ENCODE assay signal across 10 mouse cellular contexts in the genomic region with DNA sequence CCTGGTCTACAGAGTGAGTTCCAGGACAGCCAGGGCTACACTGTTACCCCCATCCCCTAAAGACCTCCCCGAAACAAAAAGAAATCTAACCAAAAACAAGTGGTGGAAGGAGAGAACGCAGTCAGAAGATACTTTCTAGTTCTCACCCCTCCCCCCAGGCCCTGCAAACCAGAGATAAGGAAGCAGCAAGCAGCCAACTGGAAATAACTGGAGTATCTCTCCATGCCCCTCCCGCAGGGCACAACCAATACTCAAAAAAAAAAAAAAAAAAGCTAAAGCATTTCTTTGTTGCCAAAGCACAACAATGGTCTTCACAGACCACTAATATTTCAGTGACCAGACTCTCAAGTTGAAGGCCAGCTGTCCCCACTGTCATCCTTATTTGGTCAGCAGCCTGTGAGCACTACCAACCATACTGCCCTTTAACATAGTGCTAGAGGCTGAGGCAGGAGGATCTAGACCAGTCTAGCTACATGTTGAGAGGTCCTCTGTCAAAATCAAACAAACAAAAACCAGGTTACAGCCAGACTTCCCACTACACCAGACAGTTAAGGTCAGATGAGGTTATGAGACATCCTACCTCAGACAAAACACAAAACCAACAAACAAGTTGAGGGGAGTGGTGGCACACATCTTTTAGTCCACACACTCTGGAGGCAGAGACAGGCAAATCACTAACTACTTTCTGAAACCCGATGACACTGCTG. TPM values are rescaled to one million over a fixed set of nuclear protein-coding genes. Genes with fewer than 3 reads are reported as not detected.
DNase-seq lines count a peak whose midpoint lies in the region; ATAC-seq and TF ChIP-seq lines count a peak whose summit lies in the region.
"Had no signal": no experiment of that assay in that cellular context is flagged by ENCODE, and none has a peak within 500 bp of the region (broad histone marks: within the 10 kb centered on the region; RNA-seq: fewer than 3 reads in every experiment).

No protein-coding gene starts in this region.

- TF ChIP-seq CTCF in liver, postnatal 0 days (IDR thresholded peaks at IDR 0.05; ENCODE audit: low read depth), result no peak

- 0 out of 2 replicates have a peak overlapping the region, but pooled peaks have one; percentile 25 for H3K27ac ChIP-seq in forebrain, embryonic 10.5 days
- no peak overlapping the region for H3K27ac ChIP-seq in forebrain, embryonic 16.5 days (ENCODE audit: low read length)
- peak overlapping the region; percentile 87 for H3K27ac ChIP-seq in liver, postnatal 0 days (ENCODE audit: low read depth)

- TF ChIP-seq EP300 in liver, postnatal 0 days (IDR thresholded peaks at IDR 0.05; ENCODE audit: low read depth), result peak; percentile 96

- H3K36me3 ChIP-seq in forebrain, embryonic 10.5 days (replicated peaks), result peaks cover 41% of the 10 kb centered on the region
- peaks cover 23% of the 10 kb centered on the region for H3K36me3 ChIP-seq in forebrain, embryonic 16.5 days (ENCODE audit: control insufficient read depth, insufficient read depth)
- H3K36me3 ChIP-seq in liver, postnatal 0 days (replicated peaks; ENCODE audit: insufficient read depth, low read length), result peaks cover 31% of the 10 kb centered on the region

- intact Hi-C loops in gastrocnemius, postnatal 14 days (cut with DNase I; ENCODE audit: low total_unique reads), result no loop called here

- no peaks in the 10 kb centered on the region for H3K9me3 ChIP-seq in forebrain, embryonic 10.5 days
- H3K9me3 ChIP-seq in forebrain, embryonic 16.5 days (ENCODE audit: control insufficient read depth, low read length), result no peaks in the 10 kb centered on the region
- H3K9me3 ChIP-seq in liver, postnatal 0 days (ENCODE audit: low read length), result no peaks in the 10 kb centered on the region

- DNase-seq in forebrain, embryonic 10.5 days (ENCODE audit: extremely low spot score, low spot score), result no peak
- DNase-seq in spleen, adult 12 weeks (ENCODE audit: low spot score), result peak; percentile 69
- DNase-seq in spleen, adult 18-20 months, result no peak
- peak; percentile 84 for DNase-seq in liver, postnatal 0 days
- DNase-seq in kidney, adult 11 months, result no peak
- no peak for DNase-seq in kidney, postnatal 36 days
- no peak for DNase-seq in gastrocnemius, postnatal 14 days
- DNase-seq: right cerebral cortex, postnatal 4 days had no signal

- ATAC-seq in forebrain, embryonic 16.5 days, result no peak
- ATAC-seq in liver, postnatal 0 days, result peak; percentile 40
- ATAC-seq: inflammation-experienced regulatory T-cells, adult 6 months had no signal

- no peak overlapping the region for H3K9ac ChIP-seq in forebrain, embryonic 16.5 days (replicated peaks; ENCODE audit: low read depth, low read length)
- H3K9ac ChIP-seq in liver, postnatal 0 days (replicated peaks), result peak overlapping the region; percentile 83

- no peak overlapping the region for H3K4me2 ChIP-seq in forebrain, embryonic 16.5 days (ENCODE audit: low read length)
- peak overlapping the region; percentile 84 for H3K4me2 ChIP-seq in liver, postnatal 0 days (ENCODE audit: low read depth, low read length)

- H3K27me3 ChIP-seq in forebrain, embryonic 10.5 days (ENCODE audit: poor library complexity, severe bottlenecking), result 0 out of 2 replicates have a peak, but pooled peaks cover 4% of the 10 kb centered on the region
- H3K27me3 ChIP-seq in forebrain, embryonic 16.5 days (replicated peaks; ENCODE audit: control insufficient read depth, insufficient read depth, low read length), result no peaks in the 10 kb centered on the region
- no peaks in the 10 kb centered on the region for H3K27me3 ChIP-seq in liver, postnatal 0 days (ENCODE audit: insufficient read depth, low read length)

- no peak overlapping the region for H3K4me3 ChIP-seq in forebrain, embryonic 10.5 days
- no peak overlapping the region for H3K4me3 ChIP-seq in forebrain, embryonic 16.5 days (replicated peaks; ENCODE audit: low read length)
- peak overlapping the region; percentile 68 for H3K4me3 ChIP-seq in liver, postnatal 0 days (ENCODE audit: low read depth, low read length)

- WGBS in forebrain, embryonic 10.5 days, result 73% methylated on average over 4 of the region's 4 CpGs
- WGBS in forebrain, embryonic 16.5 days, result 80% methylated on average over 4 of the region's 4 CpGs
- 16% methylated on average over 4 of the region's 4 CpGs for WGBS in liver, postnatal 0 days (ENCODE audit: insufficient replicate concordance)

- peaks cover 45% of the 10 kb centered on the region for H3K4me1 ChIP-seq in forebrain, embryonic 10.5 days
- peaks cover 23% of the 10 kb centered on the region for H3K4me1 ChIP-seq in forebrain, embryonic 16.5 days (replicated peaks; ENCODE audit: control insufficient read depth, insufficient read depth, low read length)
- peaks cover 37% of the 10 kb centered on the region for H3K4me1 ChIP-seq in liver, postnatal 0 days (ENCODE audit: insufficient read depth)

RNA-seq across cellular contexts. Expression of a gene that starts 6.5 kb away (rescaled TPM):
- 496 and 515 TPM in 2 replicates for polyA plus RNA-seq in forebrain, embryonic 10.5 days (2016; fragmentation: Nextera tagmentation; extraction: Ambion mirVana)
- polyA plus RNA-seq in forebrain, embryonic 16.5 days (2015; fragmentation: Nextera tagmentation; extraction: Ambion mirVana), result 237 and 238 TPM in 2 replicates
- polyA plus RNA-seq in liver, postnatal 0 days (2015; fragmentation: Nextera tagmentation; extraction: Ambion mirVana), result 114 and 116 TPM in 2 replicates
- 10 to 100 TPM; 82.9 to 84.8 TPM for total RNA-seq in gastrocnemius, postnatal 14 days (2021)

RNA-seq across cellular contexts. Expression of a gene that starts 8.0 kb away (rescaled TPM):
- 19.8 and 20.3 TPM in 2 replicates for polyA plus RNA-seq in forebrain, embryonic 10.5 days (2016; fragmentation: Nextera tagmentation; extraction: Ambion mirVana)
- 39.2 and 48.2 TPM in 2 replicates for polyA plus RNA-seq in forebrain, embryonic 16.5 days (2015; fragmentation: Nextera tagmentation; extraction: Ambion mirVana)
- 11.3 and 11.7 TPM in 2 replicates for polyA plus RNA-seq in liver, postnatal 0 days (2015; fragmentation: Nextera tagmentation; extraction: Ambion mirVana)
- total RNA-seq in gastrocnemius, postnatal 14 days (2021), result 10 to 100 TPM; 25.1 to 27.8 TPM

RNA-seq across cellular contexts. Expression of a gene that starts 12.4 kb away (rescaled TPM):
- polyA plus RNA-seq in forebrain, embryonic 10.5 days (2016; fragmentation: Nextera tagmentation; extraction: Ambion mirVana), result 22.2 and 24.4 TPM in 2 replicates
- 20.9 and 24.5 TPM in 2 replicates for polyA plus RNA-seq in forebrain, embryonic 16.5 days (2015; fragmentation: Nextera tagmentation; extraction: Ambion mirVana)
- 7.6 and 8.3 TPM in 2 replicates for polyA plus RNA-seq in liver, postnatal 0 days (2015; fragmentation: Nextera tagmentation; extraction: Ambion mirVana)
- 1 to 10 TPM; 5.4 to 6.5 TPM for total RNA-seq in gastrocnemius, postnatal 14 days (2021)

RNA-seq across cellular contexts. Expression of a gene that starts 20.7 kb away (rescaled TPM):
- 10.7 and 11.6 TPM in 2 replicates for polyA plus RNA-seq in forebrain, embryonic 10.5 days (2016; fragmentation: Nextera tagmentation; extraction: Ambion mirVana)
- 15.5 and 21.6 TPM in 2 replicates for polyA plus RNA-seq in forebrain, embryonic 16.5 days (2015; fragmentation: Nextera tagmentation; extraction: Ambion mirVana)
- 0.37 and 0.52 TPM in 2 replicates for polyA plus RNA-seq in liver, postnatal 0 days (2015; fragmentation: Nextera tagmentation; extraction: Ambion mirVana)
- total RNA-seq in gastrocnemius, postnatal 14 days (2021), result 1 to 10 TPM; 4.1 to 4.6 TPM

RNA-seq across cellular contexts. Expression of a gene that starts 27.7 kb away (rescaled TPM):
- polyA plus RNA-seq in forebrain, embryonic 10.5 days (2016; fragmentation: Nextera tagmentation; extraction: Ambion mirVana), result 23.1 and 27.3 TPM in 2 replicates
- 32.8 and 33.2 TPM in 2 replicates for polyA plus RNA-seq in forebrain, embryonic 16.5 days (2015; fragmentation: Nextera tagmentation; extraction: Ambion mirVana)
- 4.5 and 5.5 TPM in 2 replicates for polyA plus RNA-seq in liver, postnatal 0 days (2015; fragmentation: Nextera tagmentation; extraction: Ambion mirVana)
- total RNA-seq in gastrocnemius, postnatal 14 days (2021), result 1 to 10 TPM; 2.2 to 2.6 TPM

Comparison
In these comparisons a context has a peak if more than half of its experiments do, and no peak if none do; other contexts are left out.
1. DNase-seq: peak in spleen, adult 12 weeks (single experiment) and liver, postnatal 0 days (single experiment); none in forebrain, embryonic 10.5 days (single experiment), spleen, adult 18-20 months (0 of 2), kidney, adult 11 months (single experiment), kidney, postnatal 36 days (0 of 2) and gastrocnemius, postnatal 14 days (single experiment).